Mouse (Mus musculus): Measurements from ENCODE around the gene Eml4. TPM values are rescaled to one million over a fixed set of nuclear protein-coding genes. Genes with fewer than 3 reads are reported as not detected.

Eml4 gene
- total and polyA plus RNA-seq, 3 experiments = 3.0 to 4.5 (median 3.8) TPM

- Histone ChIP-seq H3K79me2 (replicated peaks; ENCODE audit: control insufficient read depth, insufficient read depth, low read length) (no peaks in the 10 kb centered on the region; the same call in 1 of the 2 replicates), H3K4me3 (peak overlapping the region; percentile 78), H3K27ac (peak overlapping the region; percentile 74), H3K4me1 (ENCODE audit: control insufficient read depth, insufficient read depth, low read length) (no peaks in the 10 kb centered on the region; the same call in none of the 2 replicates), H3K36me3 (ENCODE audit: control insufficient read depth, insufficient read depth, low read length) (no peaks in the 10 kb centered on the region), H3K9ac (ENCODE audit: low read depth, low read length) (peak overlapping the region; percentile 76), H3K27me3 (ENCODE audit: control insufficient read depth, insufficient read depth, low read length) (no peaks in the 10 kb centered on the region)
- peak; percentile 27 to 31 for DNase-seq
- WGBS = 11% methylated on average over 13 of the region's 13 CpGs
- no peak for TF ChIP-seq POLR2A (IDR thresholded peaks at IDR 0.05; ENCODE audit: insufficient read depth, low read depth, low read length)
- no peak for TF ChIP-seq CTCF (IDR thresholded peaks at IDR 0.05)
- no peak for TF ChIP-seq EP300 (IDR thresholded peaks at IDR 0.05; ENCODE audit: insufficient read depth, low read depth, low read length)
- intact Hi-C loops (cut with DNase I) = loop anchor here (2.0 to 5.0 kb wide), 3 partner anchors 29 to 163 kb away; no protein-coding TSS in a partner anchor
Measured at GRCm38 (mm10) chr17:83351601-83352413, 1.1 kb downstream of the Eml4 start.

GRCm38 (mm10) chr17:83352456-83352855, 1.7 kb downstream of the Eml4 start:
- Histone ChIP-seq H3K4me1 (ENCODE audit: control insufficient read depth, insufficient read depth, low read length) (no peaks in the 10 kb centered on the region; the same call in none of the 2 replicates), H3K27me3 (ENCODE audit: control insufficient read depth, insufficient read depth, low read length) (no peaks in the 10 kb centered on the region), H3K9ac (ENCODE audit: low read depth, low read length) (no peak overlapping the region), H3K27ac (no peak overlapping the region), H3K79me2 (replicated peaks; ENCODE audit: control insufficient read depth, insufficient read depth, low read length) (peaks cover 2% of the 10 kb centered on the region), H3K36me3 (ENCODE audit: control insufficient read depth, insufficient read depth, low read length) (no peaks in the 10 kb centered on the region), H3K4me3 (no peak overlapping the region; the same call in 1 of the 2 replicates)
- WGBS = 42% methylated on average over 2 of the region's 2 CpGs
- TF ChIP-seq CTCF (IDR thresholded peaks at IDR 0.05) (no peak), EP300 (IDR thresholded peaks at IDR 0.05; ENCODE audit: insufficient read depth, low read depth, low read length) (no peak), POLR2A (IDR thresholded peaks at IDR 0.05; ENCODE audit: insufficient read depth, low read depth, low read length) (no peak)
- no peak for DNase-seq
- intact Hi-C loops (cut with DNase I) = loop anchor here (5.0 kb wide), 1 partner anchor 140 kb away; no protein-coding TSS in a partner anchor

- peaks cover 2% of the 10 kb centered on the region for H3K79me2 ChIP-seq (replicated peaks; ENCODE audit: control insufficient read depth, insufficient read depth, low read length)
- no peak overlapping the region for H3K27ac ChIP-seq
- no peak overlapping the region for H3K9ac ChIP-seq (ENCODE audit: low read depth, low read length)
- no peaks in the 10 kb centered on the region; the same call in none of the 2 replicates for H3K4me1 ChIP-seq (ENCODE audit: control insufficient read depth, insufficient read depth, low read length)
- intact Hi-C loops (cut with DNase I) = loop anchor here (5.0 kb wide), 1 partner anchor 141 kb away; no protein-coding TSS in a partner anchor
- DNase-seq = no peak
- no peaks in the 10 kb centered on the region for H3K27me3 ChIP-seq (ENCODE audit: control insufficient read depth, insufficient read depth, low read length)
- TF ChIP-seq POLR2A (IDR thresholded peaks at IDR 0.05; ENCODE audit: insufficient read depth, low read depth, low read length) (no peak), EP300 (IDR thresholded peaks at IDR 0.05; ENCODE audit: insufficient read depth, low read depth, low read length) (no peak), CTCF (IDR thresholded peaks at IDR 0.05) (no peak)
- H3K36me3 ChIP-seq (ENCODE audit: control insufficient read depth, insufficient read depth, low read length) = no peaks in the 10 kb centered on the region
- H3K4me3 ChIP-seq = no peak overlapping the region
- 57% methylated on average over 5 of the region's 5 CpGs for WGBS
Measured at GRCm38 (mm10) chr17:83353011-83353410, 2.3 kb downstream of the Eml4 start.

GRCm38 (mm10) chr17:83353460-83353859, 2.7 kb downstream of the Eml4 start:
- Histone ChIP-seq H3K27me3 (ENCODE audit: control insufficient read depth, insufficient read depth, low read length) (no peaks in the 10 kb centered on the region), H3K79me2 (replicated peaks; ENCODE audit: control insufficient read depth, insufficient read depth, low read length) (peaks cover 2% of the 10 kb centered on the region), H3K9ac (ENCODE audit: low read depth, low read length) (no peak overlapping the region), H3K4me1 (ENCODE audit: control insufficient read depth, insufficient read depth, low read length) (no peaks in the 10 kb centered on the region; the same call in none of the 2 replicates), H3K4me3 (no peak overlapping the region), H3K36me3 (ENCODE audit: control insufficient read depth, insufficient read depth, low read length) (no peaks in the 10 kb centered on the region), H3K27ac (no peak overlapping the region)
- TF ChIP-seq POLR2A (IDR thresholded peaks at IDR 0.05; ENCODE audit: insufficient read depth, low read depth, low read length) = no peak
- no peak for TF ChIP-seq EP300 (IDR thresholded peaks at IDR 0.05; ENCODE audit: insufficient read depth, low read depth, low read length)
- 56% methylated on average over 4 of the region's 4 CpGs for WGBS
- intact Hi-C loops (cut with DNase I) = loop anchor here (5.0 kb wide), 1 partner anchor 141 kb away; no protein-coding TSS in a partner anchor
- DNase-seq = no peak

DNA sequence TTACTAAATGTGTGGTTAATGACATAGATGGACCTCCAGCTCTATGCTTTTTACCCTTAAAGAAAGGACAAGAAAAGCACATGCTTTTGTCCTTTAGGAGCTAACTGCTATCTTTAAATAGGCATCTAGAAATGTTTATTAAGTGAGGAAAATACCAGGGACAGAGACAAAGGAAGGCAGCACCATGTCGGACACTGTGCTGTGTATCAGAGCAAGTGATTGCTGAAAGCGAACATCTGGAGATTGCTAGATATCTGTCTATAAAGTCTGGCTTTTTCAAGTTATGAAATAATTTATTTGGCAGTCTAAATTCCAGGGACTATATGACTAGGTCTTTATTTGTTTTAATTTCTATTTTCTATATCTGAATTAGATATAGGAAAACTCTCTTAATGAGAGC, 4.8 kb downstream of the Eml4 start:
- intact Hi-C loops (cut with DNase I) = no loop called here
- 62% methylated on average over 2 of the region's 2 CpGs for WGBS
- no peaks in the 10 kb centered on the region for H3K27me3 ChIP-seq (ENCODE audit: control insufficient read depth, insufficient read depth, low read length)
- no peak for DNase-seq
- TF ChIP-seq CTCF (IDR thresholded peaks at IDR 0.05) = no peak
- no peak for TF ChIP-seq EP300 (IDR thresholded peaks at IDR 0.05; ENCODE audit: insufficient read depth, low read depth, low read length)
- no peak for TF ChIP-seq POLR2A (IDR thresholded peaks at IDR 0.05; ENCODE audit: insufficient read depth, low read depth, low read length)
- H3K36me3 ChIP-seq (ENCODE audit: control insufficient read depth, insufficient read depth, low read length) = no peaks in the 10 kb centered on the region
- no peak overlapping the region for H3K9ac ChIP-seq (ENCODE audit: low read depth, low read length)
- peaks cover 6% of the 10 kb centered on the region for H3K79me2 ChIP-seq (replicated peaks; ENCODE audit: control insufficient read depth, insufficient read depth, low read length)
- no peak overlapping the region for H3K27ac ChIP-seq
- H3K4me3 ChIP-seq = no peak overlapping the region
- H3K4me1 ChIP-seq (ENCODE audit: control insufficient read depth, insufficient read depth, low read length) = peaks cover 2% of the 10 kb centered on the region

DNA sequence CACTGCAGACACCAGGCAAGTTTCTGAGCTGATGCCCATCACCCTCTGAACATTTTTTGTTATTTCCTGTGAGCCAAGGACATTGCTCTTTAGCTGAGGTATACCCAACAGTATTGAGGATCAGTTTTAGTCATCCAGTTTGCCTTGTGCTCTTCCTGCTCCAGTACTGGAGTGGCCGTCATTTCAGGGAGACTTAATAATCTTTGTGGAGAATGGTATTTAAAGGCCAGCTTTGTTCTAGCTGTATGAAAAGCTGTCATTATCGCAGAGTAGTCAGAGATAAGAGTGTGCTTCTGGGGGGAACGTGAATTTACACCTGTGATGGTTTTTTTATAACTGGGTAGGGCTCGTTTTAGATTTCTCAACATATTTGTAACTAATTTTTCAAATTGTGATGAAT, 9.2 kb downstream of the Eml4 start:
- Histone ChIP-seq H3K27ac (no peak overlapping the region), H3K4me1 (ENCODE audit: control insufficient read depth, insufficient read depth, low read length) (peaks cover 4% of the 10 kb centered on the region), H3K36me3 (ENCODE audit: control insufficient read depth, insufficient read depth, low read length) (peaks cover 3% of the 10 kb centered on the region; the same call in 1 of the 2 replicates), H3K27me3 (ENCODE audit: control insufficient read depth, insufficient read depth, low read length) (no peaks in the 10 kb centered on the region), H3K4me3 (no peak overlapping the region), H3K79me2 (replicated peaks; ENCODE audit: control insufficient read depth, insufficient read depth, low read length) (peaks cover 11% of the 10 kb centered on the region), H3K9ac (ENCODE audit: low read depth, low read length) (no peak overlapping the region)
- no peak for DNase-seq
- no peak for TF ChIP-seq CTCF (IDR thresholded peaks at IDR 0.05)
- no peak for TF ChIP-seq POLR2A (IDR thresholded peaks at IDR 0.05; ENCODE audit: insufficient read depth, low read depth, low read length)
- no peak for TF ChIP-seq EP300 (IDR thresholded peaks at IDR 0.05; ENCODE audit: insufficient read depth, low read depth, low read length)
- 56% methylated on average over 4 of the region's 4 CpGs for WGBS
- intact Hi-C loops (cut with DNase I) = no loop called here
